Mouse (Mus musculus): ENCODE data around the gene Acot3. TPM values are rescaled to one million over a fixed set of nuclear protein-coding genes. Genes with fewer than 3 reads are reported as not detected.
"Not testable (repeated sequence)": the region's sequence is repeated elsewhere in the genome, so short reads cannot be mapped to it uniquely, and the experiment has no call there.

Acot3 gene
- polyA plus RNA-seq (2012; ENCODE audit: insufficient read depth, low replicate concordance), result not detected in 2 replicates

- H3K4me3 ChIP-seq (replicated peaks), result peak within 1 kb of the TSS; percentile 23
- TF ChIP-seq FLI1 (IDR thresholded peaks at IDR 0.05; ENCODE audit: low read length), result no peak
- no peak for TF ChIP-seq GATA1 (IDR thresholded peaks at IDR 0.05; ENCODE audit: borderline replicate concordance, low read length)
- peaks cover 8% of the 10 kb centered on the region; the same call in 1 of the 2 replicates for H3K9me3 ChIP-seq
Observed at GRCm38 (mm10) chr12:84051937-84052474, at the start of gene Acot3. Acot3 (plus strand) TSS chr12:84052144.

DNA sequence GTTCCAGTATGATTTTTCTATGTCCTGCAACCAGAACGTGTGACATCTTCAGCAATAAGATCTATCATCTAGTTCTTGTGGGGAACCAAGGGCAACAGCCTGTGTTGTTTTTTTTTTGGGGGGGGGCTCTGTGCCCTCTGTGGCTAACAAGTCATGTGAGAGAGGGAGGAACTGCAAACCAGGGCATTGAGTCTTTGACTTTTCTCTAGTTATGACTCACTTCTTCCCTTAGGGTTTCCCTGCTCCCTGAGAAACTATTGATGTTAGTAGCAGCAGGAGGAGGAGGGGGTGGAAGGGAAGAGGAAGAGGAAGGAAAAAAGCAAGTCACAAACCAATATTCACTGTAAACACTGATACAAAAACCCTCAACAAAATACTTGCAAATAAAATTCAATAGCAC, 48.1 kb upstream of the Acot3 start:
- no peaks in the 10 kb centered on the region for H3K4me1 ChIP-seq
- no peak overlapping the region for H3K4me3 ChIP-seq (replicated peaks)
- no peaks in the 10 kb centered on the region for H3K36me3 ChIP-seq (replicated peaks; ENCODE audit: low read length)
- peaks cover 15% of the 10 kb centered on the region for H3K9me3 ChIP-seq
- H3K27me3 ChIP-seq (replicated peaks), result peaks cover 19% of the 10 kb centered on the region
- no peak for TF ChIP-seq GATA1 (IDR thresholded peaks at IDR 0.05; ENCODE audit: borderline replicate concordance, low read length)
- no peak for TF ChIP-seq FLI1 (IDR thresholded peaks at IDR 0.05; ENCODE audit: low read length)

More at GRCm38 (mm10) chr12:84051937-84052474, at the start of gene Acot3:
- H3K4me1 ChIP-seq, result peaks cover 50% of the 10 kb centered on the region
- H3K27me3 ChIP-seq (replicated peaks), result peaks cover 47% of the 10 kb centered on the region
- H3K36me3 ChIP-seq (replicated peaks; ENCODE audit: low read length), result no peaks in the 10 kb centered on the region

DNA sequence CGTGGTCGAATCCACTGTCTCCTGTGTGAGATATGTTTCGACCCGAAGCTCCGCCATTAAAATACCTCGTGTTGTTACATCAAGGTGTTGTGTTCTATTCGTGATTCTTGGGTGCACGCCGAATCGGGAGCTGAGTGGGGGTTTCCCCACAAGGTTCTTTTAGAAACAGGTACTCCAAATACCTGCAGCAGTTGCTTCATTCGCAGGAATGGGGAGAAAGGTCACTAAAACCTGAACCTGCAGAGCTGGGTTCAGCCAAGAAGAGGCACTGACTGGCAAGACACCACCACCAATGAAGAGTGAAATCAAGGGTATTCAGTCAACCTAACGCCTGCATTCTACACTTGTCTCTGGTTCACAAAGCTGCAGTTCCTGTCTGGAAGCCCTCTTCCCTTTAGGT, 43.7 kb upstream of the Acot3 start:
- TF ChIP-seq GATA1 (IDR thresholded peaks at IDR 0.05; ENCODE audit: borderline replicate concordance, low read length) (no peak), FLI1 (IDR thresholded peaks at IDR 0.05; ENCODE audit: low read length) (no peak)
- Histone ChIP-seq H3K36me3 (replicated peaks; ENCODE audit: low read length) (no peaks in the 10 kb centered on the region), H3K27me3 (replicated peaks) (peaks cover 54% of the 10 kb centered on the region), H3K4me3 (replicated peaks) (no peak overlapping the region), H3K9me3 (no peaks in the 10 kb centered on the region; the same call in 1 of the 2 replicates), H3K4me1 (peaks cover 7% of the 10 kb centered on the region)

DNA sequence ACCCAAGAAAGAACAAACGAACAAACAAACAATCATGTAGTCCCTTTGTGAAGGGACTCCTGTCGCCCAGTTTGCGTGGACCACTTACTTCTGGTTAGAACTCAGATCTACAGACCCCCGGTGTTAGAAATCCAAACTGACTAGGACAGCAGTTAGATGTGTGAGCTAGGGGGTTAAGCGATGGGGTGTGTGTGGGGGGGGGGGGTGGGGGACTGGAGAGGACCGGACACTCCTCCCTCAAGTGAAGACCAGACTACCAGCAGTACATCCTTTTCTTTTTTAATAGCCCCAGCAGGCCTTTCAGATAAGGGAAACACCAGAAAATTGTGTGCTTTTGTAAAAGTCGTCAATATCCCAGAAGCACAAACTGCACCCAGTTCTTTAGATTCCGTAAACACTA, 43.2 kb upstream of the Acot3 start:
- Histone ChIP-seq H3K36me3 (replicated peaks; ENCODE audit: low read length) (no peaks in the 10 kb centered on the region), H3K4me3 (replicated peaks) (no peak overlapping the region), H3K27me3 (replicated peaks) (peaks cover 55% of the 10 kb centered on the region), H3K9me3 (no peaks in the 10 kb centered on the region; the same call in 1 of the 2 replicates), H3K4me1 (peaks cover 7% of the 10 kb centered on the region)
- TF ChIP-seq GATA1 (IDR thresholded peaks at IDR 0.05; ENCODE audit: borderline replicate concordance, low read length) (no peak), FLI1 (IDR thresholded peaks at IDR 0.05; ENCODE audit: low read length) (no peak)

- H3K36me3 ChIP-seq (replicated peaks; ENCODE audit: low read length); H3K9me3 ChIP-seq; H3K4me1 ChIP-seq: not testable (repeated sequence)
- Histone ChIP-seq H3K4me3 (replicated peaks) (peak within 1 kb of the TSS; percentile 88), H3K27me3 (replicated peaks) (peaks cover 58% of the 10 kb centered on the region)
Observed at GRCm38 (mm10) chr12:84009171-84009965, 42.6 kb upstream of the Acot3 start, which contains the start of gene Acot1. Acot1 (plus strand) TSS chr12:84009490.

DNA sequence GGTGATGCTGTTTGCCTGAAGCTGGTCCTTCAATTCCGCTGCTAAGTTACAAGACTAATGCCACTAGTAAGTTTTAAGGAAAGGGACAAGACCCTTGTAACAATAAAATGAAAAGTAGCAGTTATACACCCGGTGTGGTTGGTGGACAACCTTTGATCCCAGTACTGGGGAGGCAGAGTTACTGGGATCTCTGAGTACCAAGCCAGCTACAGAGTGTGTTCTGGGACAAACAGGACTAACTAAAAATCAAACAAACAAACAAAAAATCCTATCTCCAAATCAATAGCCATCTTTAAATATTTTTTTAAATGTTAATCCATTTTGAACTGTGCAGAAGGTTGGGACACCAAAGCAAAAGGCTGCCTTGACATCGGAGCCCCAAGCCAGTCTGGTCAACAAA, 41.7 kb upstream of the Acot3 start:
- TF ChIP-seq GATA1 (IDR thresholded peaks at IDR 0.05; ENCODE audit: borderline replicate concordance, low read length) (no peak), FLI1 (IDR thresholded peaks at IDR 0.05; ENCODE audit: low read length) (no peak)
- Histone ChIP-seq H3K4me1 (peaks cover 7% of the 10 kb centered on the region), H3K27me3 (replicated peaks) (peaks cover 61% of the 10 kb centered on the region), H3K4me3 (replicated peaks) (no peak overlapping the region), H3K9me3 (no peaks in the 10 kb centered on the region; the same call in 1 of the 2 replicates), H3K36me3 (replicated peaks; ENCODE audit: low read length) (no peaks in the 10 kb centered on the region)

DNA sequence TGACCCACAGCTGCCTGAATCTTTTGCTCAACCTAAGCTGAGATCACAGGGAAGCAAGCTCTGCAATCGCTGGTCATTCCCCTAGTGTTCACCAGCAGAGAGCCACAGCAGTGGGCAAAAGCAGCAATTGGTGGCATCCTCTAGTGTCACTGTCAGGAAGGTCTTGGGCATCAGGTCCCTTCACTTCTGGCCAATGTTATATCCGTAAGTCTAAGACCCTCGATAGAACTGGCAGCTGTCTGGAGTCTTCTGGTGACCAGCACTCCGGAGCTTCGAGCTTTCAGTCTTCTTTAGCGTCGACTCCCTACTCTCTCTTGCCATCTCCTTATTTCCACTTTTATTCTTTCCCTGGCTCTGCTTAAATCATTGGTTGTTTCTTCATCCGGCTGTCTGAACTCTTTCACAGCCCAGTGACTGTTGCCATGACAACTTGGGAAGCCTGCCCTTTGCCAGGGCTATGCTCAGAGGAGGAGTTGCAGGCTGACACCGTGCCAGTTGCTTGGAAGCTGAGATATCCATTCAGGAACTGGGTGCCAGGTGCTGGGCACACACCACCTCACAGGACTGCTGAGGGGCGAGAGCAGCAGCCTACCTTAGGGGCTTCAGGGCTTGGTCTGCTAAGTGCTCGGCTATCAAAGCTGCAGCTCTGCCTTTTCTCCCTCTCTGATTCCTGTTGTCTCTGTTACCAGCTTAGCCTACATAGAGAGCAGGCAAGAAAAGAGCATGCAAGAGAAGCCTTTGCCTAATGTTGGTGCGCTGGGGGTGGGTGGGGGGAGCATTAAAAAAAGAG, 40.5 kb upstream of the Acot3 start:
- TF ChIP-seq GATA1 (IDR thresholded peaks at IDR 0.05; ENCODE audit: borderline replicate concordance, low read length), result no peak
- no peak for TF ChIP-seq FLI1 (IDR thresholded peaks at IDR 0.05; ENCODE audit: low read length)
- H3K9me3 ChIP-seq, result peaks cover 4% of the 10 kb centered on the region
- no peak overlapping the region for H3K4me3 ChIP-seq (replicated peaks)
- H3K36me3 ChIP-seq (replicated peaks; ENCODE audit: low read length), result no peaks in the 10 kb centered on the region
- peaks cover 7% of the 10 kb centered on the region for H3K4me1 ChIP-seq
- peaks cover 63% of the 10 kb centered on the region for H3K27me3 ChIP-seq (replicated peaks)

DNA sequence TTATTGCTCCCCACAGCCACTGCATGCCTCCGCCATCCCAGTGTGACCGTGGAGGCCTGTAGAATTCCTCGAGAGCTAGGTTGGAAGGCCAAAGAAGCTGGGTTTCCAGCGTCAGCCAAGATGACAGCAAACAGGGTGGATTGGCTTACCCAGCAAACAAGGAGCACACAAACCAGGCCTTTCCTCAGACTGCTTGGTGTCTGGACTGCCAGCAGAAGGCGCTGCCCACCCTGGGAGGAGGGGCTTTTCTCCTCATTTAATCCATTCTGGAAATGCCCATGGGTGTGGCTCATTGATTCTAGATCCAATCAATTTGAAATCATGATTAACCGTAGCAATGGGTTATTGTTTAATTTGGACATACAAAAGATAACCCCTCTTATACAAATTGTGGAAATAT, 38.8 kb upstream of the Acot3 start:
- no peak overlapping the region for H3K4me3 ChIP-seq (replicated peaks)
- no peak for TF ChIP-seq GATA1 (IDR thresholded peaks at IDR 0.05; ENCODE audit: borderline replicate concordance, low read length)
- no peak for TF ChIP-seq FLI1 (IDR thresholded peaks at IDR 0.05; ENCODE audit: low read length)
- H3K36me3 ChIP-seq (replicated peaks; ENCODE audit: low read length), result no peaks in the 10 kb centered on the region
- H3K4me1 ChIP-seq, result peaks cover 7% of the 10 kb centered on the region
- H3K9me3 ChIP-seq, result peaks cover 4% of the 10 kb centered on the region
- H3K27me3 ChIP-seq (replicated peaks), result peaks cover 58% of the 10 kb centered on the region

DNA sequence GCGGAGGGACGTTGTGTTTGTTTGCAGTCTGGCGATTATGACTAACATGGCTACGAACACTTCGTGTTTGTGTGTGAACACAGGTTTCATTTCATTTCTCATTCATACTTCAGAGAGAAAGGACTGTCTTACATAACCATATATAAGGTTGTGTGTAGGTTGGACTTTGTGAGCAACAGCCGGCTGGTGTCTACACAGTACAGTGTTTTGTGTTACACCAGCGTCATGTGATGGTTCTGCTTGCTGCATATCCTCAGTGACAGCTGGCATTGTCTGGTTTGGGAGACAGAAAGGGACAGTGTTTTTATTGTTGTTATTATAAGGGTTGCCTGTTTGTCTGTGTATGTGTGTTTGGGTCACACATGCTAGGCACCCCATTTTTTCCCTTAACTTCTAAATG, 38.2 kb upstream of the Acot3 start:
- peaks cover 56% of the 10 kb centered on the region for H3K27me3 ChIP-seq (replicated peaks)
- H3K4me1 ChIP-seq, result peaks cover 7% of the 10 kb centered on the region
- no peaks in the 10 kb centered on the region for H3K36me3 ChIP-seq (replicated peaks; ENCODE audit: low read length)

GRCm38 (mm10) chr12:84020528-84020927, 31.4 kb upstream of the Acot3 start:
- H3K27me3 ChIP-seq (replicated peaks), result peaks cover 17% of the 10 kb centered on the region
- not testable (repeated sequence) for H3K4me3 ChIP-seq (replicated peaks); H3K4me1 ChIP-seq; H3K36me3 ChIP-seq (replicated peaks; ENCODE audit: low read length); H3K9me3 ChIP-seq

More for the DNA sequence above, 38.2 kb upstream of the Acot3 start:
- Histone ChIP-seq H3K4me3 (replicated peaks) (no peak overlapping the region), H3K9me3 (peaks cover 4% of the 10 kb centered on the region)
- TF ChIP-seq GATA1 (IDR thresholded peaks at IDR 0.05; ENCODE audit: borderline replicate concordance, low read length) (no peak), FLI1 (IDR thresholded peaks at IDR 0.05; ENCODE audit: low read length) (no peak)

GRCm38 (mm10) chr12:84022266-84022665, 29.7 kb upstream of the Acot3 start:
- H3K4me3 ChIP-seq (replicated peaks); H3K36me3 ChIP-seq (replicated peaks; ENCODE audit: low read length); H3K9me3 ChIP-seq; H3K4me1 ChIP-seq: not testable (repeated sequence)
- H3K27me3 ChIP-seq (replicated peaks), result peaks cover 17% of the 10 kb centered on the region

Data from megakaryocyte, embryonic 14.5 days (primary cell).